Mouse (Mus musculus): Measurements from ENCODE around the gene Bnc1. TPM values are rescaled to one million over a fixed set of nuclear protein-coding genes. Genes with fewer than 3 reads are reported as not detected.

Gene Bnc1
- total RNA-seq, 1 experiment = 0.27 TPM

DNA sequence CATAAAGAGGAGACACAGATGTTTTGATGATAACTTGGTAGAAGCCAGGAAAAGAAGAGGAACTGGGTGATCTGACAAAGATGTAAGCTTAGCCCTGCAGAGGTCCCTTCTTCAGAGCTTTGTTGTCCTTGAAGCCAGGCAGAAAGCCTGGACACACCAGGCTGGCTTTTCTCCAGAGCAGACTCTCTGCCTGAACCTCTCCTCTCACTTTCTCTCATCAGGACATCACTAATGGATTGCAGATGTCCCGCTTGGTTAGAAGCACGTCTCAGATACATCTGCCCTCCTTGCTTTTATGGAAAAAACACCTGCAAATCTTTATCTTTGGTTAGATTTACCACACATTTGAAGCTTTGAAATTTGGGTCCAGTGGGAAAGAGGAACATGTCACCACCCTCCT, 7.7 kb upstream of the Bnc1 start:
- no peak for TF ChIP-seq ZNF384 (IDR thresholded peaks at IDR 0.05; ENCODE audit: low read depth, low read length)
- no peak for TF ChIP-seq HCFC1 (IDR thresholded peaks at IDR 0.05; ENCODE audit: borderline replicate concordance, insufficient read depth, low read length)
- TF ChIP-seq CHD2 (IDR thresholded peaks at IDR 0.05; ENCODE audit: low read depth, low read length) = no peak
- no peak for TF ChIP-seq MAFK (IDR thresholded peaks at IDR 0.05; ENCODE audit: insufficient read depth, low read depth, low read length)
- no peak for TF ChIP-seq ZC3H11A (IDR thresholded peaks at IDR 0.05; ENCODE audit: borderline replicate concordance, low read depth, low read length)
- H3K9ac ChIP-seq (ENCODE audit: insufficient read depth, low read depth, low read length, poor library complexity, severe bottlenecking) = no peak overlapping the region
- H3K9me3 ChIP-seq (ENCODE audit: control insufficient read depth, insufficient read depth, low read depth, low read length) = no peaks in the 10 kb centered on the region
- in situ Hi-C loops (cut with MboI; ENCODE audit: low sequenced_read_pairs in 2 of 2, unreplicated experiment in 2 of 2) = no loop called here
- no peak overlapping the region for H3K4me3 ChIP-seq (ENCODE audit: insufficient read depth in 1 of 2, low read depth in 1 of 2, low read length in 2 of 2, poor library complexity in 1 of 2, severe bottlenecking in 1 of 2)
- no peaks in the 10 kb centered on the region for H3K36me3 ChIP-seq (ENCODE audit: control insufficient read depth, insufficient read depth, low read length, poor library complexity, severe bottlenecking)
- DNase-seq (ENCODE audit: low read depth, low spot score) = no peak
- H3K4me1 ChIP-seq (ENCODE audit: control insufficient read depth in 2 of 2, insufficient read depth in 2 of 2, low read length in 2 of 2, poor library complexity in 1 of 2) = 0 out of 4 replicates have a peak, but pooled peaks cover 0 to 2% of the 10 kb centered on the region in 2 experiments
- no peak overlapping the region for H3K27ac ChIP-seq (ENCODE audit: insufficient read depth, low read depth, low read length, poor library complexity, severe bottlenecking)

- in situ Hi-C loops (cut with MboI; ENCODE audit: low sequenced_read_pairs in 2 of 2, unreplicated experiment in 2 of 2) = no loop called here
- 0 out of 4 replicates have a peak, but pooled peaks cover 0 to 2% of the 10 kb centered on the region in 2 experiments for H3K4me1 ChIP-seq (ENCODE audit: control insufficient read depth in 2 of 2, insufficient read depth in 2 of 2, low read length in 2 of 2, poor library complexity in 1 of 2)
- TF ChIP-seq MAFK (IDR thresholded peaks at IDR 0.05; ENCODE audit: insufficient read depth, low read depth, low read length) = no peak
- no peak for TF ChIP-seq ZNF384 (IDR thresholded peaks at IDR 0.05; ENCODE audit: low read depth, low read length)
- TF ChIP-seq CHD2 (IDR thresholded peaks at IDR 0.05; ENCODE audit: low read depth, low read length) = no peak
- TF ChIP-seq ZC3H11A (IDR thresholded peaks at IDR 0.05; ENCODE audit: borderline replicate concordance, low read depth, low read length) = no peak
- no peak for TF ChIP-seq HCFC1 (IDR thresholded peaks at IDR 0.05; ENCODE audit: borderline replicate concordance, insufficient read depth, low read length)
- H3K27ac ChIP-seq (ENCODE audit: insufficient read depth, low read depth, low read length, poor library complexity, severe bottlenecking) = no peak overlapping the region
- no peaks in the 10 kb centered on the region for H3K36me3 ChIP-seq (ENCODE audit: control insufficient read depth, insufficient read depth, low read length, poor library complexity, severe bottlenecking)
- DNase-seq (ENCODE audit: low read depth, low spot score) = no peak
- no peak overlapping the region for H3K4me3 ChIP-seq (ENCODE audit: insufficient read depth in 1 of 2, low read depth in 1 of 2, low read length in 2 of 2, poor library complexity in 1 of 2, severe bottlenecking in 1 of 2)
- no peaks in the 10 kb centered on the region for H3K9me3 ChIP-seq (ENCODE audit: control insufficient read depth, insufficient read depth, low read depth, low read length)
- H3K9ac ChIP-seq (ENCODE audit: insufficient read depth, low read depth, low read length, poor library complexity, severe bottlenecking) = no peak overlapping the region
Observed at GRCm38 (mm10) chr7:81999372-81999771, 7.3 kb upstream of the Bnc1 start.

DNA sequence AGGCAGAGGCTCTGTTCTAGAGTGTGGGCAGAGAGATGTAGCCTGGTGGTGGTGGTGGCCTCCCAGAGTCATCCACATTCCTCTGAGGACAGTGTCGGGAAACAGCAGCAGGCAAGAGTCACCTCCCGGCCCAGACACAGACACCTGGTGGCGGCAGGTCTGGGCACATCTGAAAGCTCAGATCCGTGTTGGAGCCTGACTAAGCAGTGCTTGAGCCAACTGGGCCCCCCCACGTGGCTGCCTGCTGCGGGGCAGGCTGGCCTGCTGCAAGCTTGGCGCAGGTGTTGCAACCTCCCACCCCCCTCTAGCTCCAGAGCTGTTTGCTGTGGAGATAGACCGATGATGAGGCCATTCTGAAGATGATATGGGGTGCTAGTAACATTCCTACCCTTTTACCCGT, 3.9 kb upstream of the Bnc1 start:
- H3K4me3 ChIP-seq (ENCODE audit: insufficient read depth in 1 of 2, low read depth in 1 of 2, low read length in 2 of 2, poor library complexity in 1 of 2, severe bottlenecking in 1 of 2) = no peak overlapping the region
- TF ChIP-seq ZC3H11A (IDR thresholded peaks at IDR 0.05; ENCODE audit: borderline replicate concordance, low read depth, low read length) (no peak), MAFK (IDR thresholded peaks at IDR 0.05; ENCODE audit: insufficient read depth, low read depth, low read length) (no peak), HCFC1 (IDR thresholded peaks at IDR 0.05; ENCODE audit: borderline replicate concordance, insufficient read depth, low read length) (no peak), CHD2 (IDR thresholded peaks at IDR 0.05; ENCODE audit: low read depth, low read length) (no peak), ZNF384 (IDR thresholded peaks at IDR 0.05; ENCODE audit: low read depth, low read length) (no peak)
- no peak overlapping the region for H3K27ac ChIP-seq (ENCODE audit: insufficient read depth, low read depth, low read length, poor library complexity, severe bottlenecking)
- in situ Hi-C loops (cut with MboI; ENCODE audit: low sequenced_read_pairs in 2 of 2, unreplicated experiment in 2 of 2) = no loop called here
- no peaks in the 10 kb centered on the region for H3K9me3 ChIP-seq (ENCODE audit: control insufficient read depth, insufficient read depth, low read depth, low read length)
- peaks cover 0 to 4% of the 10 kb centered on the region in 2 experiments; a peak in 1 of 4 replicates for H3K4me1 ChIP-seq (ENCODE audit: control insufficient read depth in 2 of 2, insufficient read depth in 2 of 2, low read length in 2 of 2, poor library complexity in 1 of 2)
- no peaks in the 10 kb centered on the region for H3K36me3 ChIP-seq (ENCODE audit: control insufficient read depth, insufficient read depth, low read length, poor library complexity, severe bottlenecking)
- no peak for DNase-seq (ENCODE audit: low read depth, low spot score)
- no peak overlapping the region for H3K9ac ChIP-seq (ENCODE audit: insufficient read depth, low read depth, low read length, poor library complexity, severe bottlenecking)

- TF ChIP-seq ZNF384 (IDR thresholded peaks at IDR 0.05; ENCODE audit: low read depth, low read length) (no peak), CHD2 (IDR thresholded peaks at IDR 0.05; ENCODE audit: low read depth, low read length) (no peak), HCFC1 (IDR thresholded peaks at IDR 0.05; ENCODE audit: borderline replicate concordance, insufficient read depth, low read length) (no peak), MAFK (IDR thresholded peaks at IDR 0.05; ENCODE audit: insufficient read depth, low read depth, low read length) (no peak), ZC3H11A (IDR thresholded peaks at IDR 0.05; ENCODE audit: borderline replicate concordance, low read depth, low read length) (no peak)
- Histone ChIP-seq H3K9ac (ENCODE audit: insufficient read depth, low read depth, low read length, poor library complexity, severe bottlenecking) (no peak overlapping the region), H3K27ac (ENCODE audit: insufficient read depth, low read depth, low read length, poor library complexity, severe bottlenecking) (no peak overlapping the region), H3K9me3 (ENCODE audit: control insufficient read depth, insufficient read depth, low read depth, low read length) (no peaks in the 10 kb centered on the region), H3K4me1 (ENCODE audit: control insufficient read depth in 2 of 2, insufficient read depth in 2 of 2, low read length in 2 of 2, poor library complexity in 1 of 2) (peaks cover 0 to 4% of the 10 kb centered on the region in 2 experiments; a peak in 1 of 4 replicates), H3K36me3 (ENCODE audit: control insufficient read depth, insufficient read depth, low read length, poor library complexity, severe bottlenecking) (no peaks in the 10 kb centered on the region; the same call in 1 of the 2 replicates), H3K4me3 (ENCODE audit: insufficient read depth in 1 of 2, low read depth in 1 of 2, low read length in 2 of 2, poor library complexity in 1 of 2, severe bottlenecking in 1 of 2) (no peak overlapping the region)
- in situ Hi-C loops (cut with MboI; ENCODE audit: low sequenced_read_pairs in 2 of 2, unreplicated experiment in 2 of 2) = no loop called here
- DNase-seq (ENCODE audit: low read depth, low spot score) = no peak
Observed at GRCm38 (mm10) chr7:81995126-81995525, 3.0 kb upstream of the Bnc1 start.

Measured in ES-E14 (cell line).